Comparison of ENCODE assay signal across 29 mouse cellular contexts in the genomic region with DNA sequence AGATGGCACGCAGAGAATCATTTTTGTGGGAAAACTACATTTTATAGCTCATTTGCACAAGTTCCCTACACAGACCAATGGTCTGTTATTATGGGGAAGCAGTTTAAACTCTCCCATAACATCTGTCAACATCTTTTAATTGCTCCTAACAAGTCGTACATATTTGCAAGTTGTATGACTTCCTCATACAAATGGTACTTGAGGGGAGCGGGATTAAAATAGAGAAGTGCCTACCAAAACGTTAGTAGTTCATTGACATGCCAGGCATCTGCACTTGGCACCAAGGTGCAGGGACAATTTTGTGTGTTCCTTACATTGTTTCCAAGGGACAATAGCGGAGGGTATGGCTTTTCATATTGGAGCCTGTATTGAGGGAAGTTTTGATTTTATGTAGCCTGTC.
"Had no signal": no experiment of that assay in that cellular context is flagged by ENCODE, and none has a peak within 500 bp of the region (broad histone marks: within the 10 kb centered on the region; RNA-seq: fewer than 3 reads in every experiment).

No protein-coding gene starts in this region.

- DNase-seq: cerebellum, adult 18-20 months; cerebellum, adult 2 months; cerebellum, adult 8-10 months; cerebellum, adult 9-10 months; cerebellum, adult 9-11 months; cerebellum, postnatal 10 days; cerebellum, postnatal 14 days; cerebellum, postnatal 25 days; cerebellum, postnatal 36 days; embryo, embryonic 11 days; forebrain, postnatal 0 days; gastrocnemius, adult 2 months; gastrocnemius, postnatal 10 days; gastrocnemius, postnatal 14 days; gastrocnemius, postnatal 25 days; gastrocnemius, postnatal 36 days; heart, adult 18-20 months; heart, adult 2 months had no signal

- H3K9me3 ChIP-seq: embryonic facial prominence, embryonic 10.5 days; embryonic facial prominence, embryonic 12.5 days; embryonic facial prominence, embryonic 13.5 days; embryonic facial prominence, embryonic 15.5 days; forebrain, embryonic 10.5 days; forebrain, embryonic 12.5 days; forebrain, embryonic 13.5 days; forebrain, embryonic 15.5 days had no signal

- H3K4me3 ChIP-seq: embryonic facial prominence, embryonic 10.5 days; embryonic facial prominence, embryonic 12.5 days; embryonic facial prominence, embryonic 13.5 days; embryonic facial prominence, embryonic 15.5 days; erythroblast, embryonic 14.5 days; forebrain, embryonic 10.5 days; forebrain, embryonic 12.5 days; forebrain, embryonic 13.5 days; forebrain, embryonic 15.5 days; gastrocnemius, adult 2 months; heart, adult 2 months had no signal

- H3K27ac ChIP-seq: embryonic facial prominence, embryonic 10.5 days; embryonic facial prominence, embryonic 12.5 days; embryonic facial prominence, embryonic 13.5 days; embryonic facial prominence, embryonic 15.5 days; forebrain, embryonic 10.5 days; forebrain, embryonic 12.5 days; forebrain, embryonic 13.5 days; forebrain, embryonic 15.5 days; gastrocnemius, adult 2 months; heart, adult 2 months had no signal

- ATAC-seq: forebrain, embryonic 13.5 days; forebrain, embryonic 14.5 days; forebrain, embryonic 15.5 days; forebrain, embryonic 16.5 days; forebrain, postnatal 0 days had no signal

- H3K27me3 ChIP-seq: embryonic facial prominence, embryonic 12.5 days; embryonic facial prominence, embryonic 15.5 days; forebrain, embryonic 12.5 days; forebrain, embryonic 13.5 days; forebrain, embryonic 15.5 days had no signal

- H3K4me2 ChIP-seq: embryonic facial prominence, embryonic 12.5 days; embryonic facial prominence, embryonic 13.5 days; embryonic facial prominence, embryonic 15.5 days; forebrain, embryonic 12.5 days; forebrain, embryonic 13.5 days; forebrain, embryonic 15.5 days had no signal

- H3K4me1 ChIP-seq: embryonic facial prominence, embryonic 15.5 days; forebrain, embryonic 10.5 days; forebrain, embryonic 12.5 days; forebrain, embryonic 13.5 days; forebrain, embryonic 15.5 days had no signal

- H3K9ac ChIP-seq: embryonic facial prominence, embryonic 12.5 days; embryonic facial prominence, embryonic 13.5 days; embryonic facial prominence, embryonic 15.5 days; forebrain, embryonic 12.5 days; forebrain, embryonic 13.5 days; forebrain, embryonic 15.5 days; forebrain, postnatal 0 days had no signal

- H3K36me3 ChIP-seq: embryonic facial prominence, embryonic 10.5 days; embryonic facial prominence, embryonic 12.5 days; embryonic facial prominence, embryonic 13.5 days; embryonic facial prominence, embryonic 15.5 days; forebrain, embryonic 10.5 days; forebrain, embryonic 12.5 days; forebrain, embryonic 15.5 days had no signal
